Mouse (Mus musculus) limb, embryonic 13.5 days (tissue): ENCODE data around the gene Hdgfl2. TPM values are rescaled to one million over a fixed set of nuclear protein-coding genes. Genes with fewer than 3 reads are reported as not detected.

Source experiments
- polyA plus RNA-seq: library from polyadenylated mRNA; unstranded; fragments of >200 nt; fragmentation: Nextera tagmentation; extraction: Ambion mirVana; gene quantifications from 2 replicates; pipeline ENCODE4 v1.2.1, GENCODE M21; 2015

Hdgfl2 gene
- polyA plus RNA-seq, 1 experiment from 2014 or later, result 152 TPM

Other genes with a start within 250 kb of the Hdgfl2 start
- gene Zfp119a, start 200.7 kb upstream of the Hdgfl2 start, polyA plus RNA-seq, result 11.0 and 11.3 TPM in 2 replicates
- gene Zfp959, start 187.5 kb upstream of the Hdgfl2 start, polyA plus RNA-seq, result 13.9 and 14.3 TPM in 2 replicates
- 7.0 and 7.6 TPM in 2 replicates for gene Zfp119b, start 130.1 kb upstream of the Hdgfl2 start, polyA plus RNA-seq
- gene Ebi3, start 127.0 kb upstream of the Hdgfl2 start, polyA plus RNA-seq, result 1.3 and 1.4 TPM in 2 replicates
- 25.5 and 27.8 TPM in 2 replicates for gene Yju2, start 120.5 kb upstream of the Hdgfl2 start, polyA plus RNA-seq
- 50.4 and 50.7 TPM in 2 replicates for gene Shd, start 109.2 kb upstream of the Hdgfl2 start, polyA plus RNA-seq
- gene Fsd1, start 93.1 kb upstream of the Hdgfl2 start, polyA plus RNA-seq, result 36.4 and 39.2 TPM in 2 replicates
- gene Stap2, start 74.0 kb upstream of the Hdgfl2 start, polyA plus RNA-seq, result 8.1 and 9.2 TPM in 2 replicates
- gene Mpnd, start 73.9 kb upstream of the Hdgfl2 start, polyA plus RNA-seq, result 108 and 109 TPM in 2 replicates
- gene Sh3gl1, start 43.0 kb upstream of the Hdgfl2 start, polyA plus RNA-seq, result 190 and 200 TPM in 2 replicates
- gene Chaf1a, start 39.2 kb upstream of the Hdgfl2 start, polyA plus RNA-seq, result 27.4 and 29.0 TPM in 2 replicates
- 45.3 and 49.4 TPM in 2 replicates for gene Ubxn6, start 4.6 kb upstream of the Hdgfl2 start, polyA plus RNA-seq
- 0.03 and 0.04 TPM in 2 replicates for gene Plin4, start 30.2 kb downstream of the Hdgfl2 start, polyA plus RNA-seq
- 0.13 TPM in 1 of 2 replicates, not detected in the other for gene Plin5, start 38.0 kb downstream of the Hdgfl2 start, polyA plus RNA-seq
- 0.27 and 0.37 TPM in 2 replicates for gene Lrg1, start 42.4 kb downstream of the Hdgfl2 start, polyA plus RNA-seq
- 2.5 and 2.6 TPM in 2 replicates for gene Sema6b, start 60.7 kb downstream of the Hdgfl2 start, polyA plus RNA-seq
- 11.3 and 12.0 TPM in 2 replicates for gene Tnfaip8l1, start 82.8 kb downstream of the Hdgfl2 start, polyA plus RNA-seq
- 98.6 and 102 TPM in 2 replicates for gene Mydgf, start 104.3 kb downstream of the Hdgfl2 start, polyA plus RNA-seq
- gene Dpp9, start 139.3 kb downstream of the Hdgfl2 start, polyA plus RNA-seq, result 34.9 and 39.8 TPM in 2 replicates
- gene Fem1a, start 177.2 kb downstream of the Hdgfl2 start, polyA plus RNA-seq, result 12.3 and 13.7 TPM in 2 replicates
- 4.4 and 4.6 TPM in 2 replicates for gene Ticam1, start 197.2 kb downstream of the Hdgfl2 start, polyA plus RNA-seq
- 78.1 and 80.4 TPM in 2 replicates for gene Plin3, start 213.2 kb downstream of the Hdgfl2 start, polyA plus RNA-seq
- gene Arrdc5, start 220.7 kb downstream of the Hdgfl2 start, polyA plus RNA-seq, result not detected in 2 replicates
- 136 and 146 TPM in 2 replicates for gene Uhrf1, start 223.7 kb downstream of the Hdgfl2 start, polyA plus RNA-seq
- 40.1 and 43.2 TPM in 2 replicates for gene Kdm4b, start 246.4 kb downstream of the Hdgfl2 start, polyA plus RNA-seq